Mouse (Mus musculus) kidney, postnatal 0 days (tissue): ENCODE measurements around the gene Clec14a. TPM values are rescaled to one million over a fixed set of nuclear protein-coding genes. Genes with fewer than 3 reads are reported as not detected.
A peak's percentile ranks its signal among the peaks of the same experiment; 100 is the strongest.

Experiments used
- ATAC-seq: fragments of 200-750 bp; cut with Nextera tagmentation; replicated peaks from 2 replicates; pipeline ENCODE4 v1.8.0; 2017; ENCODE audit warnings: low read depth, moderate number of reproducible peaks, moderate TSS enrichment, moderate library complexity; ENCODE audit not compliant: low FRiP score
- DNase-seq: peaks from one replicate; pipeline ENCODE4 v3.0.0-alpha.2; 2016; ENCODE audit warnings: low spot score
- H3K27ac ChIP-seq: fragments of 300-500 bp; sonication (generic); 2 replicates; pipeline ENCODE4 v1.5.1; 2014; ENCODE audit warnings: mild to moderate bottlenecking
- H3K27me3 ChIP-seq: fragments of 300-500 bp; sonication (generic); 2 replicates; pipeline ENCODE4 v1.6.1; 2014; ENCODE audit warnings: low read length, mixed read lengths; ENCODE audit not compliant: insufficient read depth
- H3K36me3 ChIP-seq: fragments of 300-500 bp; sonication (generic); 2 replicates; pipeline ENCODE4 v1.6.1; 2014; ENCODE audit warnings: low read length, mixed read lengths; ENCODE audit not compliant: insufficient read depth
- H3K4me1 ChIP-seq: fragments of 300-500 bp; sonication (generic); replicated peaks from 2 replicates; pipeline ENCODE4 v1.6.1; 2014; ENCODE audit warnings: antibody characterized with exemption, low read length, mixed read lengths; ENCODE audit not compliant: insufficient read depth
- H3K4me2 ChIP-seq: fragments of 300-500 bp; sonication (generic); 2 replicates; pipeline ENCODE4 v1.6.1; 2014; ENCODE audit warnings: mild to moderate bottlenecking, low read length, moderate library complexity, mixed read lengths
- H3K4me3 ChIP-seq: fragments of 300-500 bp; sonication (generic); replicated peaks from 2 replicates; pipeline ENCODE4 v1.5.1; 2014; ENCODE audit warnings: low read depth, low read length
- H3K9ac ChIP-seq: fragments of 300-500 bp; sonication (generic); 2 replicates; pipeline ENCODE4 v1.6.1; 2014; ENCODE audit warnings: low read depth, low read length
- H3K9me3 ChIP-seq: fragments of 300-500 bp; sonication (generic); replicated peaks from 2 replicates; pipeline ENCODE4 v1.6.1; 2016; ENCODE audit warnings: low read length, inconsistent platforms, mixed read lengths
- CTCF ChIP-seq: IDR thresholded peaks from 2 replicates; pipeline ENCODE4 v1.5.1; 2016; ENCODE audit warnings: antibody characterized with exemption, low read depth, mild to moderate bottlenecking, moderate library complexity
- WGBS: fragments of 180-500 bp; shearing (Covaris S2); extraction: QIAGEN DNeasy Blood & Tissue Kit; methylation state at CpG from one replicate; pipeline ENCODE4 v1.1.7; 2014; 5-methylcytosine and 5-hydroxymethylcytosine counted together
- polyA plus RNA-seq: library from polyadenylated mRNA; unstranded; fragments of >200 nt; fragmentation: Nextera tagmentation; extraction: Ambion mirVana; gene quantifications from 2 replicates; pipeline ENCODE4 v1.2.1, GENCODE M21; 2015

The Clec14a gene
- polyA plus RNA-seq, 1 experiment from 2014 or later: 17.5 TPM

DNA sequence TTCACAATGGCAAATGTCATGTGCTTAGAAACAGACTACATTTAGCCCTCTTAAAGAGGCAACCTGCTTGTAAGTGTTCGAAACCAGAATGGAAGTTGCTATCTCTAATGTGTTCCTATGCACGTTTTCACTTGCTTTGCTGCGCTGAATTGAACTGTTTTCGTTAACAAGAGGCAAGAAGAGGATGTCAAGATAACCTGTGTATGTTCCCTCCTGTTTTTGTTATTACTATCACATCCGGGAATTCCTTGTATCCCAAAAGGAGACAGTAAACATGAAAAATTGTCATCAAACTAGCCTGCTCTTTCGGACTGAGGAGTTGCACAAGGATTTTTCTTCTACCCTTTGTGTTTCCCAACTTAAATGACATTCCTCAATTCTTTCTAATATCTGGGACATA, 1.4 kb upstream of the Clec14a start:
- no peaks in the 10 kb centered on the region for H3K27me3 ChIP-seq
- WGBS: 83% methylated on average over 6 of the region's 6 CpGs
- H3K36me3 ChIP-seq: no peaks in the 10 kb centered on the region
- no peak overlapping the region for H3K9ac ChIP-seq
- TF ChIP-seq CTCF: no peak
- H3K9me3 ChIP-seq: no peaks in the 10 kb centered on the region
- no peak for ATAC-seq
- 0 out of 2 replicates have a peak, but pooled peaks cover 12% of the 10 kb centered on the region for H3K4me1 ChIP-seq
- no peak for DNase-seq
- no peak overlapping the region for H3K4me2 ChIP-seq
- H3K27ac ChIP-seq: no peak overlapping the region
- no peak overlapping the region for H3K4me3 ChIP-seq

DNA sequence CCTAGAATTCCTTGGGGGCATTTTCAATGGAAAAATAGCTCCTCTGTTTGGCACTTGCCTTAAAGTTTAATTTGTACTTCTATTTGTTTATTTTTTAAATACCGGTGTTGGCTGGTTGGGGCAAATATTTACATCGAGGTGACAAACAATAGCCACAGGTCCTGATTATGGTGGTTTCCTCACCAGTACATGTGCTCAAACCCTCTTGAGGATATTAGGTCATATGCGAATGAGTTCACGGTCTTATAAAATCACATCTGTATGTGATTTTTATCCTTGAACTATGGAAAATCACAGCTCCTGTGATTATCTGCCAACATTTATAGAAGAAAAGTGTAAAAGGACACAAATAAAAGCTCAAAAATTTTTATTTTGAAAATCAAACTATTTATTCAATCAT, 415 bp upstream of the Clec14a start:
- DNase-seq (no peak), ATAC-seq (no peak)
- 65% methylated on average over 4 of the region's 4 CpGs for WGBS

DNA sequence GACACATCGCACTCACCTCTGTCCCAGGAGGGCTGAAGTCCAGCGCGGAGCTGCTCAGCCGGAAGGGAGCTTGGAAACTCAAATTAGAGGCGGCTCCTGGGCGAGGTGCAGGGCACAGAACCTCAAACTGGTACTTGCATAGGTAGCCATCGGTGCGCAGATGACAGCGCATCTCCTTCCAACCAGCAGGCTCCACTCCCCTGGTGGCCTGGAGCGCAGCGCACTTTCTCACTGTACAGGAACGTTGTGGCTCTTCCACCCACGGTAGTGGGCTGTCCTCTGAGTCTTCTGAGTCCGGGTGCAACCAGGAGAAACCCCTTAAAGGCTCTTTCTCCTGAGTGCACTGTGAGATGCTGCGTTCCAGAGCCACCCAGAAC, 916 bp downstream of the Clec14a start:
- WGBS: 4% methylated on average over 15 of the region's 15 CpGs
- peak overlapping the region; percentile 40 for H3K4me3 ChIP-seq
- peak; percentile 66 for ATAC-seq
- no peaks in the 10 kb centered on the region for H3K27me3 ChIP-seq
- H3K36me3 ChIP-seq: no peaks in the 10 kb centered on the region
- peak overlapping the region; percentile 65 for H3K9ac ChIP-seq
- H3K4me2 ChIP-seq: peak overlapping the region; percentile 73
- DNase-seq: no peak
- 0 out of 2 replicates have a peak, but pooled peaks cover 12% of the 10 kb centered on the region for H3K4me1 ChIP-seq
- H3K9me3 ChIP-seq: no peaks in the 10 kb centered on the region
- TF ChIP-seq CTCF: no peak
- H3K27ac ChIP-seq: peak overlapping the region; percentile 78

More for the DNA sequence above, 415 bp upstream of the Clec14a start:
- H3K36me3 ChIP-seq: no peaks in the 10 kb centered on the region
- H3K4me3 ChIP-seq: no peak overlapping the region
- no peak overlapping the region for H3K9ac ChIP-seq
- H3K9me3 ChIP-seq: no peaks in the 10 kb centered on the region
- H3K27ac ChIP-seq: 0 out of 2 replicates have a peak overlapping the region, but pooled peaks have one; percentile 78
- peak overlapping the region; percentile 73; the same call in 1 of the 2 replicates for H3K4me2 ChIP-seq
- 0 out of 2 replicates have a peak, but pooled peaks cover 12% of the 10 kb centered on the region for H3K4me1 ChIP-seq
- no peak for TF ChIP-seq CTCF
- H3K27me3 ChIP-seq: no peaks in the 10 kb centered on the region

DNA sequence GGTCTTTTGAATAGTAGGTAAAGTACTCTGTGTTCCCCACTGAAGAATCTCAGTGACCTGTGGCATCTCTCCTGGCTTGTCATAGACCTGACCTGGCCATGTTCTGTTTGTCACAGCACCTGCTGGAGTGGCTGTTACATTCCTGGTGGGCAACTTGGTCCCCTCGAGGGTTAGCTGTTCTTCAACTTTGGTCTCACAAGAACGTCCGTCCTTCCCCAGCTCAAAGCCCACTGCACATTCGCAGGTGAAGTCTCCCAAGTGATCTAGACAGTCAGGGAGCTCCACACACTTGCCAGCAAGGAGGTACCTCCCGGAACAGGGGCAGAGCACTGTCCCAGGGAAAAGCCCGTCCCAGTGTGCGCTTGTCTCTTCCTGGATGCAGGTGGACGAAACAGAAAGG, 1.3 kb downstream of the Clec14a start:
- Histone ChIP-seq H3K4me1 (0 out of 2 replicates have a peak, but pooled peaks cover 12% of the 10 kb centered on the region), H3K27me3 (no peaks in the 10 kb centered on the region), H3K36me3 (no peaks in the 10 kb centered on the region), H3K4me3 (peak overlapping the region; percentile 40), H3K9ac (peak overlapping the region; percentile 65), H3K9me3 (no peaks in the 10 kb centered on the region), H3K4me2 (peak overlapping the region; percentile 73), H3K27ac (peak overlapping the region; percentile 78)
- ATAC-seq (no peak), DNase-seq (no peak)
- no peak for TF ChIP-seq CTCF
- 39% methylated on average over 8 of the region's 8 CpGs for WGBS

DNA sequence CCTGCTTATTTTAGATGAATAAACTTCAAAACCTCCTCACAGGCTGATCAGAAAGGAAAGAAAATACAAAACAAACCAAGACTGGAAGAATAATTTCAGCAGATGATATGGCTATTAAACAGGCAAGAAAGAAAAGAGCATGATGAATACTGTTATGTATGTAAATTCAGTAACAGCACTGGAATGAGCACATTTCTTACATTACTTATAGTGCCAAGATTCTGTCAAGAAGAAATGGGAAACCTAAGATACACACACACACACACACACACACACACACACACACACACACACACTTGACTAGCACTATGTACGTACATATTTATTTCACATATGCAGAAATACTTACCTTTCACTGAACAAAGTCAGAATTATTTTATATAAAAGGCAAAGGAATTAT, 17.2 kb downstream of the Clec14a start:
- DNase-seq: no peak
- no peak for TF ChIP-seq CTCF
- H3K4me1 ChIP-seq: no peaks in the 10 kb centered on the region
- WGBS: 75% methylated on average over 1 of the region's 1 CpGs
- no peak overlapping the region for H3K9ac ChIP-seq
- H3K27me3 ChIP-seq: no peaks in the 10 kb centered on the region
- no peaks in the 10 kb centered on the region for H3K9me3 ChIP-seq
- ATAC-seq: no peak
- no peak overlapping the region for H3K4me2 ChIP-seq
- no peak overlapping the region for H3K27ac ChIP-seq
- no peaks in the 10 kb centered on the region for H3K36me3 ChIP-seq
- H3K4me3 ChIP-seq: no peak overlapping the region

DNA sequence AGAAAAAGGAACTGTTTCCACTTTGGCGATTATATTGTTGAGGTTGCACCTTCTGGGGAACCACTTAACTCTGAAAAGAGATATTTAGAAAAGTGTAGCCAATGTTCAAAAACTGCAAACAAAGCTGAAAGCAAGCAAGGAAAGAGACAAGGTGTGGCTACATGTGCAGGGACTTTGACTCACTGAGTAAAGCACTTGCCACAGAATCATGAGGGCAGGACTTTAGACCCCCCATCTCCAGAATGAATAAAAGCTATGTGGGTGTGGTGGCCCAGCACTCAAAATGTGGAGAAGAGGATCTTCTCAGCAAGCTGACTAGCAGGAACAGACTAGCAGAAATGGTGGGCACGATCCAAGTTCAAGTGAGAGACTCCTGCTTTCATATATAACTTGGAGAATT, 36.6 kb downstream of the Clec14a start:
- ATAC-seq (no peak), DNase-seq (no peak)
- no peak overlapping the region for H3K27ac ChIP-seq
- no peak overlapping the region for H3K9ac ChIP-seq
- H3K27me3 ChIP-seq: no peaks in the 10 kb centered on the region
- no peaks in the 10 kb centered on the region for H3K9me3 ChIP-seq
- 88% methylated on average over 2 of the region's 2 CpGs for WGBS
- no peak overlapping the region for H3K4me3 ChIP-seq
- H3K36me3 ChIP-seq: no peaks in the 10 kb centered on the region
- no peak for TF ChIP-seq CTCF
- no peaks in the 10 kb centered on the region for H3K4me1 ChIP-seq
- no peak overlapping the region for H3K4me2 ChIP-seq

DNA sequence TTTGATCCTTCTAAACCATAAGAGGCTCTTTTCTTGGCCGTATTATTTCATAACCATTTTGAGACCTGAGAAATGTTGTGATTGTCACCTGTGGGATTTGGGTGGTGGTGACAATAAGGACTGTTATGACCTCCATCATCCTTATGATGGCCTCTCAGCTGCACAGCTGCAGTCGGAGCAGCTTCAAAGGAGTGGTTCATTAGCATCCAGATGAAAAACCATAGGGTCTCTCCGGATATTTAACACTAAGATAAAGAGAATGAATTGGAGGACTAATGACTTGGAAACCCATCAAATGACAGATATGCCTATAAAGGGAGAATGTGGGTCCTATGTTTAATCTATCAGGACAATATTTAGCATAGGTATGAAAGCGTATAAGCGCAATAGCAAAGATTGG, 43.4 kb downstream of the Clec14a start:
- no peak overlapping the region for H3K4me2 ChIP-seq
- DNase-seq: no peak
- no peak overlapping the region for H3K27ac ChIP-seq
- H3K9ac ChIP-seq: no peak overlapping the region
- H3K9me3 ChIP-seq: no peaks in the 10 kb centered on the region
- 70% methylated on average over 5 of the region's 5 CpGs for WGBS
- no peak for ATAC-seq
- H3K27me3 ChIP-seq: no peaks in the 10 kb centered on the region
- TF ChIP-seq CTCF: no peak
- H3K4me1 ChIP-seq: no peaks in the 10 kb centered on the region
- no peaks in the 10 kb centered on the region for H3K36me3 ChIP-seq
- H3K4me3 ChIP-seq: no peak overlapping the region
